Mouse (Mus musculus) liver, embryonic 13.5 days (tissue): Measurements from ENCODE around the gene Lifr. TPM values are rescaled to one million over a fixed set of nuclear protein-coding genes. Genes with fewer than 3 reads are reported as not detected.

Source experiments
- ATAC-seq: fragments of 200-750 bp; cut with Nextera tagmentation; 2 replicates; pipeline ENCODE4 v1.8.0; 2017; ENCODE audit warnings: low read depth, mild to moderate bottlenecking, moderate number of reproducible peaks, moderate library complexity
- DNase-seq: peaks from one replicate; pipeline ENCODE4 v3.0.0; 2022
- H3K27ac ChIP-seq: fragments of 300-500 bp; sonication (generic); 2 replicates; pipeline ENCODE4 v1.5.1; 2015; ENCODE audit warnings: moderate library complexity, mild to moderate bottlenecking, inconsistent platforms
- H3K27me3 ChIP-seq: fragments of 300-500 bp; sonication (generic); 2 replicates; pipeline ENCODE4 v1.6.1; 2015; ENCODE audit warnings: mild to moderate bottlenecking, inconsistent platforms
- H3K36me3 ChIP-seq: fragments of 300-500 bp; sonication (generic); 2 replicates; pipeline ENCODE4 v1.6.1; 2015; ENCODE audit warnings: mild to moderate bottlenecking, inconsistent platforms
- H3K4me1 ChIP-seq: fragments of 300-500 bp; sonication (generic); replicated peaks from 2 replicates; pipeline ENCODE4 v1.6.1; 2015; ENCODE audit warnings: inconsistent platforms
- H3K4me2 ChIP-seq: fragments of 300-500 bp; sonication (generic); 2 replicates; pipeline ENCODE4 v1.6.1; 2015; ENCODE audit warnings: inconsistent platforms, mild to moderate bottlenecking, moderate library complexity
- H3K4me3 ChIP-seq: fragments of 300-500 bp; sonication (generic); replicated peaks from 2 replicates; pipeline ENCODE4 v1.5.1; 2015; ENCODE audit warnings: mild to moderate bottlenecking, inconsistent platforms
- H3K9ac ChIP-seq: fragments of 300-500 bp; sonication (generic); 2 replicates; pipeline ENCODE4 v1.6.1; 2015; ENCODE audit warnings: mild to moderate bottlenecking, inconsistent platforms
- H3K9me3 ChIP-seq: fragments of 300-500 bp; sonication (generic); replicated peaks from 2 replicates; pipeline ENCODE4 v1.6.1; 2016; ENCODE audit warnings: inconsistent platforms
- WGBS: fragments of 180-500 bp; shearing (Covaris S2); methylation state at CpG from one replicate; pipeline ENCODE4 v1.1.7; 2015; ENCODE audit not compliant: insufficient replicate concordance; 5-methylcytosine and 5-hydroxymethylcytosine counted together
- polyA plus RNA-seq: library from polyadenylated mRNA; unstranded; fragments of >200 nt; fragmentation: Nextera tagmentation; extraction: Ambion mirVana; gene quantifications from 2 replicates; pipeline ENCODE4 v1.2.1, GENCODE M21; 2015

The Lifr gene
- polyA plus RNA-seq, 1 experiment from 2014 or later = 20.5 TPM

GRCm38 (mm10) chr15:7163851-7164250 lies 73.4 kb downstream of the Lifr start:
- H3K36me3 ChIP-seq = 0 out of 2 replicates have a peak, but pooled peaks cover 8% of the 10 kb centered on the region
- WGBS = 73% methylated on average over 6 of the region's 6 CpGs
- no peak overlapping the region for H3K4me3 ChIP-seq

GRCm38 (mm10) chr15:7166735-7167134 lies 76.3 kb downstream of the Lifr start:
- peak; percentile 3; the same call in 1 of the 2 replicates for ATAC-seq
- WGBS = 76% methylated on average over 9 of the region's 9 CpGs
- Histone ChIP-seq H3K27ac (peak overlapping the region; percentile 20), H3K27me3 (no peaks in the 10 kb centered on the region), H3K4me2 (no peak overlapping the region), H3K9ac (no peak overlapping the region), H3K36me3 (peaks cover 4% of the 10 kb centered on the region; the same call in 1 of the 2 replicates), H3K4me1 (no peaks in the 10 kb centered on the region), H3K4me3 (no peak overlapping the region), H3K9me3 (no peaks in the 10 kb centered on the region)
- no peak for DNase-seq

More at GRCm38 (mm10) chr15:7163851-7164250, 73.4 kb downstream of the Lifr start:
- Histone ChIP-seq H3K4me2 (no peak overlapping the region), H3K4me1 (no peaks in the 10 kb centered on the region), H3K9me3 (no peaks in the 10 kb centered on the region), H3K9ac (no peak overlapping the region), H3K27me3 (no peaks in the 10 kb centered on the region), H3K27ac (no peak overlapping the region)
- ATAC-seq (no peak), DNase-seq (no peak)

- Histone ChIP-seq H3K27me3 (no peaks in the 10 kb centered on the region), H3K9me3 (no peaks in the 10 kb centered on the region), H3K9ac (no peak overlapping the region), H3K4me3 (no peak overlapping the region), H3K36me3 (peaks cover 4% of the 10 kb centered on the region; the same call in 1 of the 2 replicates), H3K27ac (peak overlapping the region; percentile 58), H3K4me1 (no peaks in the 10 kb centered on the region), H3K4me2 (no peak overlapping the region)
- no peak for DNase-seq
- WGBS = 69% methylated on average over 10 of the region's 10 CpGs
- ATAC-seq = peak; percentile 50
Observed at GRCm38 (mm10) chr15:7167238-7167905, 77.0 kb downstream of the Lifr start.

- peak overlapping the region; percentile 58 for H3K27ac ChIP-seq
- no peak overlapping the region for H3K9ac ChIP-seq
- no peak overlapping the region for H3K4me3 ChIP-seq
- WGBS = 57% methylated on average over 11 of the region's 11 CpGs
- H3K4me2 ChIP-seq = no peak overlapping the region
- no peaks in the 10 kb centered on the region for H3K9me3 ChIP-seq
- H3K27me3 ChIP-seq = no peaks in the 10 kb centered on the region
- H3K36me3 ChIP-seq = peaks cover 4% of the 10 kb centered on the region; the same call in 1 of the 2 replicates
- no peaks in the 10 kb centered on the region for H3K4me1 ChIP-seq
- ATAC-seq = peak; percentile 77
- no peak for DNase-seq
Observed at GRCm38 (mm10) chr15:7167906-7168532, 77.6 kb downstream of the Lifr start.

GRCm38 (mm10) chr15:7172875-7173274 lies 82.5 kb downstream of the Lifr start:
- Histone ChIP-seq H3K4me1 (no peaks in the 10 kb centered on the region), H3K27ac (no peak overlapping the region), H3K4me2 (no peak overlapping the region), H3K9me3 (no peaks in the 10 kb centered on the region), H3K36me3 (peaks cover 10% of the 10 kb centered on the region; the same call in 1 of the 2 replicates), H3K9ac (no peak overlapping the region), H3K4me3 (no peak overlapping the region), H3K27me3 (no peaks in the 10 kb centered on the region)
- ATAC-seq (no peak), DNase-seq (no peak)
- WGBS = 51% methylated on average over 2 of the region's 2 CpGs

GRCm38 (mm10) chr15:7173346-7173745 lies 82.9 kb downstream of the Lifr start:
- no peak overlapping the region for H3K9ac ChIP-seq
- H3K9me3 ChIP-seq = no peaks in the 10 kb centered on the region
- DNase-seq = no peak
- WGBS = 75% methylated on average over 7 of the region's 7 CpGs
- H3K4me3 ChIP-seq = no peak overlapping the region
- no peak for ATAC-seq
- H3K4me2 ChIP-seq = no peak overlapping the region
- H3K36me3 ChIP-seq = peaks cover 10% of the 10 kb centered on the region; the same call in 1 of the 2 replicates
- H3K27me3 ChIP-seq = no peaks in the 10 kb centered on the region
- H3K27ac ChIP-seq = no peak overlapping the region
- H3K4me1 ChIP-seq = no peaks in the 10 kb centered on the region

- ATAC-seq = no peak
- 72% methylated on average over 8 of the region's 8 CpGs for WGBS
- no peak overlapping the region for H3K4me3 ChIP-seq
- no peak overlapping the region for H3K9ac ChIP-seq
- H3K27ac ChIP-seq = no peak overlapping the region
- DNase-seq = no peak
- H3K36me3 ChIP-seq = peaks cover 10% of the 10 kb centered on the region; the same call in 1 of the 2 replicates
- no peaks in the 10 kb centered on the region for H3K27me3 ChIP-seq
- no peak overlapping the region for H3K4me2 ChIP-seq
- H3K9me3 ChIP-seq = no peaks in the 10 kb centered on the region
- no peaks in the 10 kb centered on the region for H3K4me1 ChIP-seq
Observed at GRCm38 (mm10) chr15:7173776-7174175, 83.4 kb downstream of the Lifr start.

GRCm38 (mm10) chr15:7180576-7180975 lies 90.2 kb downstream of the Lifr start:
- Histone ChIP-seq H3K36me3 (peaks cover 38% of the 10 kb centered on the region), H3K27me3 (no peaks in the 10 kb centered on the region), H3K9ac (no peak overlapping the region), H3K4me2 (no peak overlapping the region), H3K4me1 (no peaks in the 10 kb centered on the region), H3K9me3 (no peaks in the 10 kb centered on the region), H3K4me3 (no peak overlapping the region), H3K27ac (no peak overlapping the region)
- DNase-seq (no peak), ATAC-seq (no peak)
- WGBS = 67% methylated on average over 6 of the region's 6 CpGs

GRCm38 (mm10) chr15:7187682-7188081 lies 97.3 kb downstream of the Lifr start:
- Histone ChIP-seq H3K4me2 (no peak overlapping the region), H3K9me3 (no peaks in the 10 kb centered on the region), H3K27me3 (no peaks in the 10 kb centered on the region), H3K4me3 (no peak overlapping the region), H3K36me3 (peaks cover 64% of the 10 kb centered on the region), H3K9ac (no peak overlapping the region), H3K27ac (no peak overlapping the region), H3K4me1 (no peaks in the 10 kb centered on the region)
- no peak for DNase-seq
- no peak for ATAC-seq
- 67% methylated on average over 6 of the region's 6 CpGs for WGBS

GRCm38 (mm10) chr15:7189678-7190454 lies 99.5 kb downstream of the Lifr start:
- no peak overlapping the region for H3K9ac ChIP-seq
- H3K36me3 ChIP-seq = peaks cover 44% of the 10 kb centered on the region
- no peak for ATAC-seq
- no peaks in the 10 kb centered on the region for H3K27me3 ChIP-seq
- no peak for DNase-seq
- WGBS = 74% methylated on average over 22 of the region's 22 CpGs
- no peak overlapping the region for H3K27ac ChIP-seq
- no peak overlapping the region for H3K4me2 ChIP-seq
- H3K4me3 ChIP-seq = no peak overlapping the region
- H3K4me1 ChIP-seq = no peaks in the 10 kb centered on the region
- H3K9me3 ChIP-seq = no peaks in the 10 kb centered on the region

- ATAC-seq = no peak
- no peaks in the 10 kb centered on the region for H3K27me3 ChIP-seq
- no peak overlapping the region for H3K27ac ChIP-seq
- peaks cover 38% of the 10 kb centered on the region; the same call in 1 of the 2 replicates for H3K36me3 ChIP-seq
- H3K9me3 ChIP-seq = no peaks in the 10 kb centered on the region
- no peak overlapping the region for H3K4me3 ChIP-seq
- 78% methylated on average over 4 of the region's 4 CpGs for WGBS
- H3K9ac ChIP-seq = no peak overlapping the region
- no peak for DNase-seq
- H3K4me2 ChIP-seq = no peak overlapping the region
- H3K4me1 ChIP-seq = no peaks in the 10 kb centered on the region
Observed at GRCm38 (mm10) chr15:7191074-7191473, 100.7 kb downstream of the Lifr start.
